Mouse (Mus musculus) ES-Bruce4 (cell line): ENCODE measurements at regions not wholly inside any gene's neighbourhood (a gene's known extent, or its start where the extent isn't known, plus 50 kb on each side); places are given as distances from the start of the nearest gene placed in this dataset.

ENCODE experiments used
- H3K27ac ChIP-seq: 2 replicates; pipeline ENCODE4 v1.5.1; 2012; ENCODE audit warnings: low read length, inconsistent platforms; ENCODE audit not compliant: insufficient read depth
- H3K27me3 ChIP-seq: 2 replicates; pipeline ENCODE4 v1.6.1; 2012; ENCODE audit warnings: mild to moderate bottlenecking, low read length, inconsistent platforms; ENCODE audit not compliant: control insufficient read depth, poor library complexity, insufficient read depth, severe bottlenecking
- H3K36me3 ChIP-seq: 2 replicates; pipeline ENCODE4 v1.6.1; 2012; ENCODE audit warnings: inconsistent platforms, mild to moderate bottlenecking, low read length, moderate library complexity; ENCODE audit not compliant: control insufficient read depth, poor library complexity, insufficient read depth, severe bottlenecking
- H3K4me1 ChIP-seq: one replicate; pipeline ENCODE4 v1.8.1; 2011; ENCODE audit warnings: low read length; ENCODE audit not compliant: control insufficient read depth, insufficient read depth
- H3K4me3 ChIP-seq: 2 replicates; pipeline ENCODE4 v1.5.1; 2011; ENCODE audit warnings: low read depth, mild to moderate bottlenecking, low read length
- H3K9ac ChIP-seq: 2 replicates; pipeline ENCODE4 v1.6.1; 2012; ENCODE audit warnings: low read depth, mild to moderate bottlenecking, inconsistent platforms; ENCODE audit not compliant: poor library complexity, severe bottlenecking
- H3K9me3 ChIP-seq: replicated peaks from 2 replicates; pipeline ENCODE4 v1.6.1; 2012; ENCODE audit warnings: mild to moderate bottlenecking, low read length, inconsistent platforms; ENCODE audit not compliant: control insufficient read depth, poor library complexity, insufficient read depth, severe bottlenecking
- CTCF ChIP-seq: IDR thresholded peaks from one replicate; pipeline ENCODE4 v1.8.1; 2011; ENCODE audit warnings: low read depth, low read length
- EP300 ChIP-seq: IDR thresholded peaks from 2 replicates; pipeline ENCODE4 v1.6.1; 2011; ENCODE audit warnings: low read depth, low read length; ENCODE audit not compliant: insufficient read depth
- POLR2A ChIP-seq: IDR thresholded peaks from one replicate; pipeline ENCODE4 v1.8.1; 2011; ENCODE audit warnings: low read length; ENCODE audit not compliant: insufficient read depth

- no peaks in the 10 kb centered on the region for H3K4me1 ChIP-seq
- no peak for TF ChIP-seq EP300
- no peak for TF ChIP-seq CTCF
- TF ChIP-seq POLR2A, result no peak
These were observed 190.1 kb upstream of the Fat1 start for GRCm38 (mm10) chr8:44744991-44745658.

GRCm38 (mm10) chr8:44758727-44759126 is 176.5 kb upstream of the Fat1 start:
- Histone ChIP-seq H3K36me3 (no peaks in the 10 kb centered on the region), H3K4me3 (no peak overlapping the region), H3K4me1 (no peaks in the 10 kb centered on the region), H3K9ac (no peak overlapping the region), H3K27me3 (no peaks in the 10 kb centered on the region; the same call in 1 of the 2 replicates), H3K9me3 (no peaks in the 10 kb centered on the region), H3K27ac (no peak overlapping the region)
- TF ChIP-seq CTCF (no peak), EP300 (no peak), POLR2A (no peak)

More at GRCm38 (mm10) chr8:44744991-44745658, 190.1 kb upstream of the Fat1 start:
- no peak overlapping the region for H3K27ac ChIP-seq
- H3K36me3 ChIP-seq, result no peaks in the 10 kb centered on the region
- no peak overlapping the region for H3K4me3 ChIP-seq
- no peak overlapping the region for H3K9ac ChIP-seq
- no peaks in the 10 kb centered on the region; the same call in 1 of the 2 replicates for H3K27me3 ChIP-seq
- H3K9me3 ChIP-seq, result peaks cover 41% of the 10 kb centered on the region

- no peaks in the 10 kb centered on the region; the same call in 1 of the 2 replicates for H3K27me3 ChIP-seq
- TF ChIP-seq CTCF (no peak), EP300 (no peak), POLR2A (no peak)
- no peaks in the 10 kb centered on the region for H3K9me3 ChIP-seq
- no peak overlapping the region for H3K9ac ChIP-seq
- no peaks in the 10 kb centered on the region for H3K4me1 ChIP-seq
- no peak overlapping the region for H3K27ac ChIP-seq
- no peaks in the 10 kb centered on the region for H3K36me3 ChIP-seq
- H3K4me3 ChIP-seq, result no peak overlapping the region
These were observed 172.5 kb upstream of the Fat1 start for GRCm38 (mm10) chr8:44762731-44763130.

- H3K4me3 ChIP-seq, result no peak overlapping the region
- H3K4me1 ChIP-seq, result no peaks in the 10 kb centered on the region
- no peak overlapping the region for H3K9ac ChIP-seq
- TF ChIP-seq EP300, result no peak
- no peak for TF ChIP-seq POLR2A
- no peak for TF ChIP-seq CTCF
- no peaks in the 10 kb centered on the region for H3K36me3 ChIP-seq
- no peaks in the 10 kb centered on the region; the same call in 1 of the 2 replicates for H3K27me3 ChIP-seq
- H3K9me3 ChIP-seq, result no peaks in the 10 kb centered on the region
- H3K27ac ChIP-seq, result no peak overlapping the region
These were observed 170.1 kb upstream of the Fat1 start for GRCm38 (mm10) chr8:44765194-44765593.

GRCm38 (mm10) chr8:44765677-44766076 is 169.6 kb upstream of the Fat1 start:
- Histone ChIP-seq H3K36me3 (no peaks in the 10 kb centered on the region), H3K9ac (no peak overlapping the region), H3K9me3 (no peaks in the 10 kb centered on the region), H3K4me3 (no peak overlapping the region), H3K4me1 (no peaks in the 10 kb centered on the region), H3K27ac (no peak overlapping the region), H3K27me3 (no peaks in the 10 kb centered on the region; the same call in 1 of the 2 replicates)
- no peak for TF ChIP-seq CTCF
- no peak for TF ChIP-seq POLR2A
- TF ChIP-seq EP300, result no peak

- Histone ChIP-seq H3K27me3 (no peaks in the 10 kb centered on the region; the same call in 1 of the 2 replicates), H3K9me3 (no peaks in the 10 kb centered on the region), H3K27ac (no peak overlapping the region), H3K9ac (no peak overlapping the region), H3K4me3 (no peak overlapping the region), H3K36me3 (no peaks in the 10 kb centered on the region), H3K4me1 (no peaks in the 10 kb centered on the region)
- no peak for TF ChIP-seq POLR2A
- TF ChIP-seq CTCF, result no peak
- TF ChIP-seq EP300, result no peak
These were observed 169.0 kb upstream of the Fat1 start for GRCm38 (mm10) chr8:44766111-44766873.
